Mouse (Mus musculus) neural tube, embryonic 11.5 days (tissue): ENCODE data around the gene Spock3. TPM values are rescaled to one million over a fixed set of nuclear protein-coding genes. Genes with fewer than 3 reads are reported as not detected.

Experiments
- ATAC-seq: fragments of 200-750 bp; cut with Nextera tagmentation; 2 replicates; pipeline ENCODE4 v1.8.0; 2017; ENCODE audit warnings: moderate number of reproducible peaks, mild to moderate bottlenecking, moderate TSS enrichment, moderate library complexity; ENCODE audit not compliant: insufficient read depth, low FRiP score, low TSS enrichment
- DNase-seq: peaks from one replicate; pipeline ENCODE4 v3.0.0-alpha.2; 2015; ENCODE audit warnings: low spot score
- H3K27ac ChIP-seq: fragments of 300-500 bp; sonication (generic); 2 replicates; pipeline ENCODE4 v1.5.1; 2014; ENCODE audit warnings: low read depth, mild to moderate bottlenecking, low read length
- H3K27me3 ChIP-seq: fragments of 300-500 bp; sonication (generic); 2 replicates; pipeline ENCODE4 v1.6.1; 2014; ENCODE audit warnings: mild to moderate bottlenecking, low read length, mixed read lengths; ENCODE audit not compliant: control insufficient read depth, insufficient read depth
- H3K36me3 ChIP-seq: fragments of 300-500 bp; sonication (generic); 2 replicates; pipeline ENCODE4 v1.6.1; 2014; ENCODE audit warnings: mild to moderate bottlenecking, low read length, moderate library complexity, mixed read lengths; ENCODE audit not compliant: control insufficient read depth, insufficient read depth
- H3K4me1 ChIP-seq: fragments of 300-500 bp; sonication (generic); 2 replicates; pipeline ENCODE4 v1.6.1; 2014; ENCODE audit warnings: low read length, mixed read lengths; ENCODE audit not compliant: control insufficient read depth, insufficient read depth
- H3K4me2 ChIP-seq: fragments of 300-500 bp; sonication (generic); 2 replicates; pipeline ENCODE4 v1.6.1; 2014; ENCODE audit warnings: low read depth, mild to moderate bottlenecking, moderate library complexity
- H3K4me3 ChIP-seq: fragments of 300-500 bp; sonication (generic); 2 replicates; pipeline ENCODE4 v1.5.1; 2014; ENCODE audit warnings: low read depth, low read length
- H3K9ac ChIP-seq: fragments of 300-500 bp; sonication (generic); 2 replicates; pipeline ENCODE4 v1.6.1; 2014; ENCODE audit warnings: mild to moderate bottlenecking, low read length
- H3K9me3 ChIP-seq: fragments of 300-500 bp; sonication (generic); 2 replicates; pipeline ENCODE4 v1.6.1; 2016; ENCODE audit warnings: low read length; ENCODE audit not compliant: control insufficient read depth
- WGBS: fragments of 180-500 bp; shearing (Covaris S2); extraction: QIAGEN DNeasy Blood & Tissue Kit; methylation state at CpG from one replicate; pipeline ENCODE4 v1.1.7; 2014; 5-methylcytosine and 5-hydroxymethylcytosine counted together
- polyA plus RNA-seq: library from polyadenylated mRNA; unstranded; fragments of >200 nt; fragmentation: Nextera tagmentation; extraction: Ambion mirVana; gene quantifications from 2 replicates; pipeline ENCODE4 v1.2.1, GENCODE M21; 2014

Gene Spock3
- polyA plus RNA-seq, 1 experiment from 2014 or later = 17.8 TPM

DNA sequence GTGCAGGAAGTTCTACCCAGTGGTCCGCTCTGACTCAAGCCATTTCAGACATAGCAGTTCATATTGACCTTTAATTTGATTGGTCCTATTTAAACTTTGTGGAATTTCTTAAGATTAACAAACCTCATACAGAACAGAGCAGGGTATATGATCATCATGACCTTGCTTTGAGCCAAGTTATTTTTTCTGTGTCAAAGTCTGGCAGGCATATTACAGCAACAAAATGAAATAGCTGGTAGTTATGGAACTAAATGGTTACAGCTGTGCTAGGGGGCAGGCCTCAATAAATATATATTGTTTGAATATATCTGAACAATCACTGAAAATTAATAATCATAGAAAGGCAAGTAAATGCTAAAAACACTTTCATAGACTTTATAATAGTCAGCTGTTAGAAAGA lies 384.6 kb downstream of the Spock3 start:
- H3K9me3 ChIP-seq = no peaks in the 10 kb centered on the region
- no peaks in the 10 kb centered on the region for H3K27me3 ChIP-seq
- WGBS = 78% methylated on average over 1 of the region's 1 CpGs
- H3K4me3 ChIP-seq = no peak overlapping the region
- H3K36me3 ChIP-seq = no peaks in the 10 kb centered on the region
- H3K4me1 ChIP-seq = no peaks in the 10 kb centered on the region
- ATAC-seq (no peak), DNase-seq (no peak)
- H3K27ac ChIP-seq = no peak overlapping the region
- H3K4me2 ChIP-seq = no peak overlapping the region
- no peak overlapping the region for H3K9ac ChIP-seq

GRCm38 (mm10) chr8:63368580-63368979 lies 417.8 kb downstream of the Spock3 start:
- H3K4me2 ChIP-seq = no peak overlapping the region
- H3K4me1 ChIP-seq = no peaks in the 10 kb centered on the region
- no peaks in the 10 kb centered on the region for H3K36me3 ChIP-seq
- WGBS = 80% methylated on average over 6 of the region's 6 CpGs
- ATAC-seq (no peak), DNase-seq (no peak)
- no peaks in the 10 kb centered on the region for H3K9me3 ChIP-seq
- H3K9ac ChIP-seq = no peak overlapping the region
- no peak overlapping the region for H3K4me3 ChIP-seq
- no peak overlapping the region for H3K27ac ChIP-seq
- no peaks in the 10 kb centered on the region for H3K27me3 ChIP-seq

DNA sequence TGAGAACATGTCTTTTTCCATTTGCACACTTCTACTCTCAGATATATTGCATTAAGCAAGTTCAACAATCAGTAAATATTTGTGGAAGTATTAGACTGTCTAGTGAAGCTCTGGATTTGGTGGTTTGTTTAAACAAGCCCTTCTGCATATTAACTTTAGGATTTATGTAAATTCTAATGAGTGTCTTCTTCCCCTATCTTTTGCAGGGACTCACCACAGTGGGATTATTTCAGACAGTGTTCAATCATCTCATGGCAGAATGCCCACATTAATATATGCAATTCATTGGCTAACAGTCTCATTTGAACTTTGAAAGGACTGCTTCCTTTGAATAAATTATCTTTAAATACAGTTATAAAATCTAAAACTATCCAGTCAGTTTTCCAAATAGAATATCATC lies 446.9 kb downstream of the Spock3 start:
- no peak overlapping the region for H3K27ac ChIP-seq
- H3K4me3 ChIP-seq = no peak overlapping the region
- no peak overlapping the region for H3K4me2 ChIP-seq
- no peak overlapping the region for H3K9ac ChIP-seq
- H3K9me3 ChIP-seq = no peaks in the 10 kb centered on the region
- no peaks in the 10 kb centered on the region for H3K27me3 ChIP-seq
- ATAC-seq = no peak
- DNase-seq = no peak
- H3K36me3 ChIP-seq = no peaks in the 10 kb centered on the region
- no peaks in the 10 kb centered on the region for H3K4me1 ChIP-seq
